Mouse (Mus musculus) granulocyte monocyte progenitor cell, adult 5-6 weeks (primary cell): ENCODE results near the gene Gsk3b. TPM values are rescaled to one million over a fixed set of nuclear protein-coding genes. Genes with fewer than 3 reads are reported as not detected.
"Not testable (repeated sequence)": the region's sequence is repeated elsewhere in the genome, so short reads cannot be mapped to it uniquely, and the experiment has no call there.

Source experiments
- ATAC-seq: replicated peaks from 2 replicates; pipeline ENCODE4 v1.8.0; 2016; ENCODE audit warnings: mild to moderate bottlenecking, moderate TSS enrichment, inconsistent platforms; ENCODE audit not compliant: poor library complexity, severe bottlenecking
- total RNA-seq, 2 experiments: library from RNA; stranded (forward) in 1 of 2; stranded (reverse) in 1 of 2; fragments of 200-712, 200-1000 nt in 1 of 2; fragments of >200 nt in 1 of 2; fragmentation: Nextera tagmentation in 1 of 2; gene quantifications; 2 replicates each; pipeline ENCODE4 v1.2.3; 2014 to 2017

Gene Gsk3b
- total RNA-seq, 2 experiments from 2014 or later, result 25.5 to 50.9 TPM

- no peak for ATAC-seq
These were observed 90.3 kb downstream of the Gsk3b start for GRCm38 (mm10) chr16:38179150-38179549.

GRCm38 (mm10) chr16:38181421-38181820, 92.6 kb downstream of the Gsk3b start:
- ATAC-seq, result no peak

GRCm38 (mm10) chr16:38184657-38185269, 96.0 kb downstream of the Gsk3b start:
- ATAC-seq, result no peak

GRCm38 (mm10) chr16:38189952-38190351, 101.2 kb downstream of the Gsk3b start:
- ATAC-seq, result no peak

GRCm38 (mm10) chr16:38190531-38190930, 101.7 kb downstream of the Gsk3b start:
- no peak for ATAC-seq

GRCm38 (mm10) chr16:38191460-38191859, 102.7 kb downstream of the Gsk3b start:
- ATAC-seq, result no peak

- no peak for ATAC-seq
These were observed 103.8 kb downstream of the Gsk3b start for GRCm38 (mm10) chr16:38192640-38193039.

- peak; percentile 71 for ATAC-seq
These were observed 108.5 kb downstream of the Gsk3b start for GRCm38 (mm10) chr16:38197299-38197698.

GRCm38 (mm10) chr16:38205272-38205671, 116.5 kb downstream of the Gsk3b start:
- no peak for ATAC-seq

- ATAC-seq, result not testable (repeated sequence)
These were observed 133.7 kb downstream of the Gsk3b start for GRCm38 (mm10) chr16:38222491-38222890.

GRCm38 (mm10) chr16:38236936-38237585, 148.3 kb downstream of the Gsk3b start:
- ATAC-seq, result no peak

GRCm38 (mm10) chr16:38239729-38240128, 150.9 kb downstream of the Gsk3b start:
- peak; percentile 99 for ATAC-seq

- peak; percentile 31 for ATAC-seq
These were observed 151.4 kb downstream of the Gsk3b start for GRCm38 (mm10) chr16:38240167-38240566.

- no peak for ATAC-seq
These were observed 155.3 kb downstream of the Gsk3b start for GRCm38 (mm10) chr16:38244111-38244510.

- ATAC-seq, result no peak
These were observed 156.6 kb downstream of the Gsk3b start for GRCm38 (mm10) chr16:38245379-38245778.

GRCm38 (mm10) chr16:38245849-38246585, 157.2 kb downstream of the Gsk3b start:
- no peak for ATAC-seq

GRCm38 (mm10) chr16:38248331-38248961, 159.6 kb downstream of the Gsk3b start:
- no peak for ATAC-seq

GRCm38 (mm10) chr16:38250467-38250866, 161.7 kb downstream of the Gsk3b start:
- no peak for ATAC-seq

- ATAC-seq, result peak; percentile 67
These were observed 165.2 kb downstream of the Gsk3b start for GRCm38 (mm10) chr16:38254001-38254400.

GRCm38 (mm10) chr16:38255107-38255506, 166.3 kb downstream of the Gsk3b start:
- ATAC-seq, result no peak

- no peak for ATAC-seq
These were observed 167.1 kb downstream of the Gsk3b start for GRCm38 (mm10) chr16:38255927-38256326.
